Mouse (Mus musculus) liver, adult 2 months (tissue): ENCODE measurements at regions not wholly inside any gene's neighbourhood (a gene's known extent, or its start where the extent isn't known, plus 50 kb on each side); places are given as distances from the start of the nearest gene placed in this dataset.

Source experiments
- CTCF ChIP-seq: fragments of 200-500 bp; IDR thresholded peaks from 2 replicates; pipeline ENCODE4 v1.5.1; 2011; ENCODE audit warnings: low read depth, low read length, control low read depth
- POLR2A ChIP-seq: fragments of 200-500 bp; IDR thresholded peaks from 2 replicates; pipeline ENCODE4 v1.6.1; 2011; ENCODE audit warnings: low read length, control low read depth; ENCODE audit not compliant: insufficient read depth; ENCODE audit errors: extremely low read depth

- TF ChIP-seq POLR2A (no peak), CTCF (no peak)
These were observed 420.3 kb upstream of the Syt1 start for GRCm38 (mm10) chr10:109431112-109431511.
